Mouse (Mus musculus): ENCODE data around the gene Zmynd15.

- TF ChIP-seq CTCF (IDR thresholded peaks at IDR 0.05; ENCODE audit: low read depth, low read length) = no peak
- no peak for TF ChIP-seq POLR2A (IDR thresholded peaks at IDR 0.05; ENCODE audit: insufficient read depth, low read length)
- TF ChIP-seq EP300 (IDR thresholded peaks at IDR 0.05; ENCODE audit: insufficient read depth, low read depth, low read length) = no peak
Observed at GRCm38 (mm10) chr11:70511242-70511641, 52.0 kb downstream of the Zmynd15 start.

Measured in ES-Bruce4 (cell line).